Mouse (Mus musculus): Measurements from ENCODE around the gene Ccdc9b. TPM values are rescaled to one million over a fixed set of nuclear protein-coding genes. Genes with fewer than 3 reads are reported as not detected.

The Ccdc9b gene
- total and polyA plus RNA-seq, 3 experiments, result not detected

GRCm38 (mm10) chr2:118786525-118786924 is 24.1 kb upstream of the Ccdc9b start:
- no peak overlapping the region for H3K4me2 ChIP-seq (ENCODE audit: insufficient read depth, low read depth, poor library complexity, severe bottlenecking)
- H3K27me3 ChIP-seq (replicated peaks), result peaks cover 80% of the 10 kb centered on the region
- no peak overlapping the region for H3K9ac ChIP-seq (ENCODE audit: insufficient read depth, low read depth)
- no peaks in the 10 kb centered on the region for H3K4me1 ChIP-seq (ENCODE audit: control insufficient read depth in 1 of 2, insufficient read depth in 2 of 2)
- H3K9me3 ChIP-seq (replicated peaks; ENCODE audit: low read length), result no peaks in the 10 kb centered on the region
- no peaks in the 10 kb centered on the region for H3K36me3 ChIP-seq (replicated peaks in 1 of 2; ENCODE audit: control insufficient read depth in 1 of 2, insufficient read depth in 1 of 2, low read length in 1 of 2)
- DNase-seq (ENCODE audit: extremely low read depth), result no peak
- H3K27ac ChIP-seq (ENCODE audit: insufficient read depth, low read depth), result no peak overlapping the region
- TF ChIP-seq MAX (IDR thresholded peaks at IDR 0.05; ENCODE audit: low read length), result no peak
- TF ChIP-seq IRF4 (IDR thresholded peaks at IDR 0.05; ENCODE audit: low read depth, low read length), result no peak
- TF ChIP-seq RAD21 (IDR thresholded peaks at IDR 0.05; ENCODE audit: low read depth, low read length), result no peak
- TF ChIP-seq MEF2A (IDR thresholded peaks at IDR 0.05; ENCODE audit: borderline replicate concordance, low read depth, low read length), result no peak
- dilution Hi-C loops (cut with MboI; ENCODE audit: extremely low pct_ligation_motif_present, extremely low pct_unique_long_range_greater_than_20kb, low sequenced_read_pairs) (no loop called here), in situ Hi-C loops (cut with MboI; ENCODE audit: low pct_ligation_motif_present, low pct_unique_long_range_greater_than_20kb, low sequenced_read_pairs) (no loop called here)
- H3K4me3 ChIP-seq (replicated peaks in 1 of 3; ENCODE audit: low read depth in 2 of 3, low read length in 2 of 3, poor library complexity in 1 of 3), result no peak overlapping the region
- no peaks in the 10 kb centered on the region for H3K79me2 ChIP-seq (replicated peaks; ENCODE audit: control insufficient read depth, extremely low read depth, insufficient read depth, poor library complexity, severe bottlenecking)

- Histone ChIP-seq H3K27ac (ENCODE audit: insufficient read depth, low read depth) (no peak overlapping the region), H3K4me1 (ENCODE audit: control insufficient read depth in 1 of 2, insufficient read depth in 2 of 2) (peaks cover 0 to 13% of the 10 kb centered on the region in 2 experiments; a peak in 2 of 4 replicates), H3K36me3 (replicated peaks in 1 of 2; ENCODE audit: control insufficient read depth in 1 of 2, insufficient read depth in 1 of 2, low read length in 1 of 2) (no peaks in the 10 kb centered on the region), H3K9ac (ENCODE audit: insufficient read depth, low read depth) (no peak overlapping the region), H3K27me3 (replicated peaks) (peaks cover 84% of the 10 kb centered on the region), H3K9me3 (replicated peaks; ENCODE audit: low read length) (no peaks in the 10 kb centered on the region), H3K4me2 (ENCODE audit: insufficient read depth, low read depth, poor library complexity, severe bottlenecking) (no peak overlapping the region), H3K79me2 (replicated peaks; ENCODE audit: control insufficient read depth, extremely low read depth, insufficient read depth, poor library complexity, severe bottlenecking) (no peaks in the 10 kb centered on the region), H3K4me3 (replicated peaks in 1 of 3; ENCODE audit: low read depth in 2 of 3, low read length in 2 of 3, poor library complexity in 1 of 3) (no peak overlapping the region)
- in situ Hi-C loops (cut with MboI; ENCODE audit: low pct_ligation_motif_present, low pct_unique_long_range_greater_than_20kb, low sequenced_read_pairs) (no loop called here), dilution Hi-C loops (cut with MboI; ENCODE audit: extremely low pct_ligation_motif_present, extremely low pct_unique_long_range_greater_than_20kb, low sequenced_read_pairs) (no loop called here)
- TF ChIP-seq ZMIZ1 (IDR thresholded peaks at IDR 0.05; ENCODE audit: low read depth, low read length) (no peak), POLR2A (IDR thresholded peaks at IDR 0.05; ENCODE audit: low read depth, low read length) (no peak), JUND (conservative IDR thresholded peaks at IDR 0.05; ENCODE audit: low read depth, low read length) (no peak)
- DNase-seq (ENCODE audit: extremely low read depth), result no peak
Measured at GRCm38 (mm10) chr2:118783663-118784062, 21.2 kb upstream of the Ccdc9b start.

- in situ Hi-C loops (cut with MboI; ENCODE audit: low pct_ligation_motif_present, low pct_unique_long_range_greater_than_20kb, low sequenced_read_pairs), result no loop called here
- TF ChIP-seq ZMIZ1 (IDR thresholded peaks at IDR 0.05; ENCODE audit: low read depth, low read length), result no peak
- no peak for TF ChIP-seq TBP (conservative IDR thresholded peaks at IDR 0.05; ENCODE audit: low read depth, low read length)
- peak; percentile 60 for TF ChIP-seq USF1 (IDR thresholded peaks at IDR 0.05; ENCODE audit: low read depth, low read length)
- TF ChIP-seq JUND (conservative IDR thresholded peaks at IDR 0.05; ENCODE audit: low read depth, low read length), result no peak
- TF ChIP-seq POLR2AphosphoS2 (IDR thresholded peaks at IDR 0.05; ENCODE audit: low read depth, low read length), result no peak
- no peak for TF ChIP-seq ZKSCAN1 (IDR thresholded peaks at IDR 0.05; ENCODE audit: borderline replicate concordance, low read depth, low read length)
- peak; percentile 53; the same call in 1 of the 2 replicates for TF ChIP-seq BHLHE40 (IDR thresholded peaks at IDR 0.05; ENCODE audit: low read depth, low read length)
- TF ChIP-seq MAZ (IDR thresholded peaks at IDR 0.05; ENCODE audit: low read depth, low read length), result no peak
- no peak for TF ChIP-seq KAT2A (IDR thresholded peaks at IDR 0.05; ENCODE audit: insufficient replicate concordance, low read length)
- no peak for TF ChIP-seq CHD2 (IDR thresholded peaks at IDR 0.05; ENCODE audit: low read length)
- peak; percentile 40; the same call in 1 of the 2 replicates for TF ChIP-seq USF2 (conservative IDR thresholded peaks at IDR 0.05; ENCODE audit: low read depth, low read length)
- TF ChIP-seq GABPA (IDR thresholded peaks at IDR 0.05; ENCODE audit: insufficient replicate concordance, low read depth, low read length), result no peak
- TF ChIP-seq PAX5 (IDR thresholded peaks at IDR 0.05; ENCODE audit: low read length), result no peak
Measured at GRCm38 (mm10) chr2:118783093-118783492, 20.6 kb upstream of the Ccdc9b start.

More at GRCm38 (mm10) chr2:118783093-118783492, 20.6 kb upstream of the Ccdc9b start:
- DNase-seq (ENCODE audit: extremely low read depth), result no peak
- H3K27me3 ChIP-seq (replicated peaks), result peaks cover 85% of the 10 kb centered on the region
- no peak overlapping the region for H3K9ac ChIP-seq (ENCODE audit: insufficient read depth, low read depth)
- H3K4me1 ChIP-seq (ENCODE audit: control insufficient read depth in 1 of 2, insufficient read depth in 2 of 2), result peaks cover 0 to 13% of the 10 kb centered on the region in 2 experiments; a peak in 2 of 4 replicates
- no peak overlapping the region for H3K4me2 ChIP-seq (ENCODE audit: insufficient read depth, low read depth, poor library complexity, severe bottlenecking)
- H3K79me2 ChIP-seq (replicated peaks; ENCODE audit: control insufficient read depth, extremely low read depth, insufficient read depth, poor library complexity, severe bottlenecking), result no peaks in the 10 kb centered on the region
- dilution Hi-C loops (cut with MboI; ENCODE audit: extremely low pct_ligation_motif_present, extremely low pct_unique_long_range_greater_than_20kb, low sequenced_read_pairs), result no loop called here
- no peaks in the 10 kb centered on the region for H3K9me3 ChIP-seq (replicated peaks; ENCODE audit: low read length)
- no peak overlapping the region for H3K4me3 ChIP-seq (replicated peaks in 1 of 3; ENCODE audit: low read depth in 2 of 3, low read length in 2 of 3, poor library complexity in 1 of 3)
- no peaks in the 10 kb centered on the region for H3K36me3 ChIP-seq (replicated peaks in 1 of 2; ENCODE audit: control insufficient read depth in 1 of 2, insufficient read depth in 1 of 2, low read length in 1 of 2)
- H3K27ac ChIP-seq (ENCODE audit: insufficient read depth, low read depth), result no peak overlapping the region

All from CH12.LX (cell line).